Mouse (Mus musculus) gastrocnemius, adult 18-20 months (tissue): ENCODE data around the gene Card9. TPM values are rescaled to one million over a fixed set of nuclear protein-coding genes. Genes with fewer than 3 reads are reported as not detected.
A peak's percentile ranks its signal among the peaks of the same experiment; 100 is the strongest.
"Not testable (repeated sequence)": the region's sequence is repeated elsewhere in the genome, so short reads cannot be mapped to it uniquely, and the experiment has no call there.

Experiments used
- DNase-seq: peaks from one replicate; pipeline ENCODE4 v3.0.0; 2021; ENCODE audit warnings: low spot score
- long read RNA-seq, 2 experiments: library from polyadenylated mRNA; stranded (forward); transcript quantifications; one replicate each; pipeline ENCODE4 v2.0.0; 2021
- total RNA-seq, 2 experiments: library from RNA; stranded (reverse); gene quantifications; 2 replicates each; pipeline ENCODE4 v1.2.3; 2021

Gene Card9
- total RNA-seq: under 1 TPM; 0.47 to 0.82 TPM
- long read RNA-seq, experiment 1, partial matches to known transcripts: 0 of 1 reads
- long read RNA-seq, experiment 1, other reads (novel, unspliced or antisense): 1 of 1 reads
- long read RNA-seq, experiment 2, partial matches to known transcripts: 0 of 1 reads
- long read RNA-seq, experiment 2, other reads (novel, unspliced or antisense): 0 of 1 reads

DNA sequence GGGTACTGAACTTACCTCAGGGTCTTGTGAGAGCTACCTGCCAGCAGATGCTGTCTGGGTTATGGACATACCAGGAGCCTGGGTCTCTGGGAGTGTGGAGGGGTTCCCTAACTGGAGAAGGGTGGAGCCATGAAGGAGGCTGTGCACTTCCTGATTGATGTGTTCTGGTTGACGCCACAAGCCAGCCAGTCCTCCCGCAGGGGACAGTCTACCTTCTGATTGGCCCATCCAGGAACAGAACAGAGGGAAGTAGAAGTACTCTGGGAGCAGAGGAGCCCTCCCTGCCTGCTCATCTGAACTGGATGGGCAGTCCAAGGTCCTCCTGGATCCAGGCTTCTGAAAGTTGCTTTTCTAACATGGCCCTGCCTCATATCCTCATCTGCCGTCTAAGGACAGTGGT lies at the start of gene Card9:
Gene Card9 (minus strand): TSS at position 147 of the 400 bp plus-strand sequence.
- DNase-seq: no peak

DNA sequence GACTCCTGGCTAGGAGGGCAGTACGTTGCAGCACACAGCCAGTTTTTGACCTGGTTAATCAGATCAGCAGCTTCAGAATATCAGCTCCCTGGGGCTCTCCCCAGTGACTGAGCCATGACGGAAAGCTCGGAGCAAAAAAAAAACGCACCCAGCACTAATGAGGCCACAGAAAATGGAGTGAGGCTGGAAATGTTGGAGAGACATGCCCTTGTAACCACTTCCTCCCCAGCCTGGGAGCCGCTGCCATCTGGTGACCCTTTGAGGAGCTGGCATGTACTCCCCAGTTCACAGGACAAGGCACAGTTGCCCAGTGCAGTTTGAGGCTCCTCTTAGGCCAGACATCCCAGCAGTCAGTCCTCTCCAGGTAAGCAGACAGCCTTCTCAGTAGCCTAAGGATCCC lies 49.4 kb upstream of the Card9 start:
- DNase-seq: no peak

DNA sequence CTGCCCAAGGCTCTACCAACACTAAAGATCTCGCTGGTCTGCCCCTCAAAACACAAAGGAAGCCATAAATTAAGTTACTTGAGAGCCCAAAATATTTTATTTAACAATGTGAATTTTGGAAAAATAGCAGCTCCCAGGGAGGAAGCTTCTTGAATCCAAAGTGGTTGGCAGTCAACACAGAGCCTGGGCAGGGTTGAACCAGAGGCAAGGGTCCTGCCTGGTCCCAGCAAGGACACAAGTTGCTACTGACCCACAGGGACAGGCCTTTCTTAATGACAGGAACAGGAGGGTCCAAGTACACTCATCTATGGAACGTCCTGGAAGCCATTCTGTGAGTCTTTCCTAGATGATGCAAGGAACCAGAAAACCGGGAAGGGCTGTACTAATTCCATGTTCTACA lies 48.6 kb upstream of the Card9 start:
- no peak for DNase-seq

DNA sequence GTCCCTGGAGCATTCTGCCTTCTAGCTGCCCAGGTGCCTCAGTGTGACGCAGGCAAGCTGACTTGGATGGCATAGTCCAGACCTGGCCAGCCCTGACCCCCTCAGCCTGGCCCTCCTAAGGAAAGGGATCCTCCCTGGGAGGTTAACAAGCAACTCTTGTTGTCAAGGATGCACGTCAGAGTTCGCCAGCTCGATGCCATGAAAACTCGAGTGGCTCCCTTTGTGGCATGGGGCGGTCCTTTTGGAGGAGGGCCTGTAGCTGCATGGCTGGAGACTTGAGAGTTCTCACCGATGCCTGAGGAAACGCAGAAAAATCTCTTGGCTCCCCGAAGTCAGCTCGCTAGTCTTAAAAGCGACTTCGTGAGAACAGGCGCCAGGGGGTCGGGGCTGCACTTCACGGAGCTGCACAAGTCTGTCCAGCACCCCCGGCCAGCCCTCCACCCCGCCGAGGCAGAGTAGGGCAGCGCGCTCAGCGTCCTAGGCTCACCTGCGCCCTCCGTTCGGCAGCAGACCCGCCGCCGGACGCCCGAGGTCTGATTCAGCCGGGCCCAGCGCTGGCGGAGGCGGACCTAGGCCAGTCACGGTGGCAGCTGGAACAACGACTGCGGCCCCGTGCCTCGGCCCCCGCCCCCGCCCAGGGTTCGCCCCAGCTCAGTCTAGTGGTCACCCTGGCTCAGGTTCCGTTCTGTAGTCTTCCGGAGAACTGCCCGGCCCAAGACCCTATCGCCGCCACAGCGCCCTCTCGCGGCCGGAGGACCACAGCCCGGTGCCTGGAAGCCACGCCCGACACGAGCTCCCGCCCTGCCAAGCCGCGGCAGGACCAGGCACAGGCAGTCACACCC lies 48.0 kb upstream of the Card9 start, which contains the start of gene Inpp5e:
Gene Inpp5e (minus strand): TSS at position 689 of the 842 bp plus-strand sequence.
- DNase-seq: peak; percentile 98

DNA sequence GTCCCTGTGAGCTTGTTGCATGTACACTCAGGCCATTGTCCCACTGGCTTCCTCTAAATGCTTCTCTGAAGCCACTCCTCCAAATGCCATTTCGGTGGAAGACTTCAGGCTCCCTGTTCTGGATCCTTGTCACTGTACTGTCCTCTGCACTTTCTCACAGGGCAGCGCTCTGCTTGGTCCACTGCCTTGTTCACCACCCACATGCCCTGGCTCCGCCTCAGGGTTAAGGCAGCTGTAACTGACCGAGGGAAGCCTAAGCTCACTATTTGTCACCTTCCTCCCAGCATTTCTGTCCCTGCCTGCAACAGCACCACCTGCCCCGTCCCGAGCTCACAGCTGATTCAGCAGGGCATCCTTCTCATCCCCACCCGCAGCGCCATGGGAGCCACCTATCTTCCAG lies 42.6 kb upstream of the Card9 start:
- DNase-seq: no peak

DNA sequence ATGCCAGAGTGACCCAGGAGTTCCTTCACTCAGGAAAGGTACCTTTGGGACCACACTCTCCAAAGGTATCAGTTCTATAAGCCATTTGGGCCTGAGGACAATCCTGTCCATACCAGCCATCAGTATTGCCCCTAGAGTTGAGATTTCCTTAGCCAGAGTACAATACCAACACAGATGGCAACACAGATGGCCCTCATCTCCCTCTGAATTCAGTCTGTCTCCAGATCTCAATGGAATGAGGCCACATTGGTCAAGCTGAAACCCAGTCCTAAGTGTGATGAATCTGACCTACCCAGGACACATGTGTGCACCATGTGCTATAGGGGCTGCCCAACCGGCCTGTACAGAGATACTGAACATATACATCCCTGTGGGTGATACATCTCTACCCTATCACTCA lies 41.5 kb upstream of the Card9 start:
- DNase-seq: no peak

DNA sequence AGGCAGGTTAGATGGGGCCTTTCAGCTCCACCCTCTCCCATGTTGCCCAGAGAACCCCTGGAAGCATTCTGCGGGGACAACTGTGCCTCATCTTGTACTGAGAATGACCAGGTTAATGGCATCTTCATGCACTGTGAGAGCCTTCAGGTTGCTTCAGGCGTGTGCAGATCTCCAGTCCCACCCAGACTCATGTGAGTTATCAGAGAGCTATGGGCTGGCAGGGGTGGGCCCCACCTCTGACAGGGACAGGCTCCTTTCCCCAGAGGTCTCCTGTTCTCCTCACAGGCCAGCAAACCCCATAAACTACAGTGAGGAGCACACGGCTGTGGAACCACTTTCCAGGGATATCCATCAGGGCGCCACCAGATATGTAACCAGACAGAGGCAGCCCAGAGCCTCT lies 40.3 kb upstream of the Card9 start:
- DNase-seq: no peak

DNA sequence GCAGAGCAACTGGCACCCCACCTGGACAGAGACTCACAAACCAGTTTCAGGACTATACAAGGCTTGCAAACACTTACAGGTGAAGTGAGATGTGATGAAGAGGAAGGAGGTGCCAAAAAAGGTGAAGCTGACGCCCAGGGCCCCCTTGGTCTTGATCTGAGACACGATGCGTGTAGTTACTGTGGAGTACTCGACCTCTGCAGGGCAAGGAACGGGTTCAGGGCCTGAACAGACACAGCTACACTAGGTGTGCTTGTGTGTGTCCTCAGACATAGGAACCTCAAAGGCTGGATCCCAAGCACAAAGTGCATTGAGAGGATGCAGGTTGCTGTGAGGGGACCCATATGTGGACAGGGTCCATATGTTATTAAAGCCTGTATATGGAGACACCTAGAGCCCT lies 39.6 kb upstream of the Card9 start:
- no peak for DNase-seq

DNA sequence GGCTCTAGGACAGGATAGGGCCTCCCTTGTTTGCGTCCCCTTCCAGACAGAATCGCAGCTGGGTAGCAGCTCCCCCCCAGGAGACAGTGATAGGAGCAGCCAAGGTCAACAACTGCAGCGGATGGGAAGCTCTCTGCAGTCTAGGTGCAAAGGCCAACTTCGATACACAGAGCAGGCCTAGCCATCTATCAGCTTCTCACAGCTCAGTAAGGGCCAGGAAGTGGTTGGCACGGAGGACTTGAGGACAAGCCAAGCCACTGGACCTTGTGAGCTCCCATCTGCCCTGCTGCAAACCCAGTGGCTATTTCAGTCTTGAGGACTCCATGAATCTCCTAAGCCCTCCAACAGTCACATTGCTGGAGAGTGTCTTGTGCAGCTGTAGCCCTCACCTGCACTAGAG lies 38.9 kb upstream of the Card9 start:
- DNase-seq: peak; percentile 47

DNA sequence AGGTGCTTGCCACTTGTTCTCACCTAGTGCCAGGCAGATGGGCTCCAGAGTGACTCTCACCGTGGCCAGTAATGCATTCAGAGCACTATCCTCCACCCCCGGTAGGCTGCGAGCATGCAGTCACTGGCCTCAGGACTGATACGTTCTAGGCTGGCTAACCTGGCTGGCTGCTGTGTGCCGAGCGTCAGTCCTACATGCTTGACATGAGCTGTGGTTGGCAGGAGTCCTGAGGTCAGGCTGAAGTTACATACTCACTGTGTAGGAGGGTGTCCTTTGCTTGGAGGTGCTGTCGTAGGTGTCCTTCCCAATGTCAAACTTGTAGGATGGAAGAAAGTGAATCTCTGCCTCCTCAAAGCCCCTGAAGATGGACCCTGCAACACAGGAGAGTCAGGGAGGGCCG lies 38.3 kb upstream of the Card9 start:
- DNase-seq: no peak

DNA sequence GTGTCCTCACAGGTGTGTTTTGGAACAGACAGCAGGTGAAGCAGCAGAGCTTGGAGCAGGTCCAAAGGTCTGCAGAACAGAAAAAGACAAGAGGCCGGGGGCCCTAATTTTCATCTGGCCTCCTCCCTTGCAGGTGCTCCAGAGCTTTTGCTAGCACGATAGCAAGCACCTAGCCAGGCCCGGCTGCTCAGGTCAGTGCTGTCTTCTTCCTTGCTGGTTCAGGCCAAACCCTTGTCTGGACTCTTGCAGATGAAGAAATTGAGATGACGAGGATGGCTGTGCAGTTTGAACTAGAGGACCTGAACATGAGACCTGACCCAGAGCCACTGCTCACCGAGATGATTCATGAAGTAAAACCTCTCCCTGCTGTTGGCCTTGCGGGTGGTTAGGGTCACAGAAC lies 30.9 kb upstream of the Card9 start:
- no peak for DNase-seq

DNA sequence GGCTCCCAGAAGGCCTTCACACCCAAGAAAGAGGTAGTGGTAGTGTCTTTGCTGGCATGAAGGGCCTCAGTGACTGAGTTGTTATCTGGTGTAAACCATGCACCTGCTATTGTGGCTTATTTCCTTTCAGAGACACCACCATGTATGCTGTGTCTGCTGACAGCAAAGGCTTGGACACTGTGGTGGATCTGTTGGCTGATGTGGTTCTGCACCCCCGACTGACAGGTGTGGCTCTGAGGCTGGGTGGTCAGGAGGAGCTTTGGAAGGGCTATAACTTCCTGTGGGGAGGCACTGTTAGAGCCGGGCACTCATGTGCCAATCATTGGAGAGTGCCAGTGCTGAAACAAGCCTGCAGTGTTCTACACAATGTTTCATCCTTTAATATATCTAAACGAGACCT lies 30.2 kb upstream of the Card9 start:
- DNase-seq: no peak

DNA sequence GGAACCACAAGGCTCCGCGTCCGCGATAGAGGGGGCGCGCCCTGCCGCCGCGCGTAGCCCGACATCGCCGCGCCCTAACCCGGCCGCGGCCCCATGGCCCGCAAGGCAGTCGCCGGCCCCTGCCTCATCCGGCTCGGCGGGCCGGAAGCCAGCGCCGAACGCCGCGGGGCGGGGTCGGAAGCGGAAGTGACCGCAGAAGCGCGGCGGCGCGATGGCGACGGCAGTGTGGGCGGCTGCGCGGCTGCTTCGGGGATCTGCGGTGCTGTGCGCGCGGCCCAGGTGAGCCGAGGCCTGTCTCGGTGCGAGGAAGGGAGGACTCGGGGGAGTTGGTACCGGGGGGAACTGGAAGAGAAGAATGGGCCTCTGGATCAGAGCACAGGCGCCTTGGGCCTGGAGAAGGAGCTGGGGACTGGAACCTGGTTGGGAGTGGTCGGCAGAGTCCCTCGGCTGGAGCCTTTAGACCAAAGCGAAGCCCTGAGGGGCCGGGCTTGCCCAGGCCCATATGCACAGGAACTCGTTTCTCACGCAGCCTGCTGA lies 28.5 kb upstream of the Card9 start, which contains the start of the genes Entr1 and Pmpca:
Gene Entr1 (minus strand): TSS at position 163 of the 537 bp plus-strand sequence.
Gene Pmpca (plus strand): TSS at position 186 of the 537 bp plus-strand sequence.
- peak; percentile 74 for DNase-seq

DNA sequence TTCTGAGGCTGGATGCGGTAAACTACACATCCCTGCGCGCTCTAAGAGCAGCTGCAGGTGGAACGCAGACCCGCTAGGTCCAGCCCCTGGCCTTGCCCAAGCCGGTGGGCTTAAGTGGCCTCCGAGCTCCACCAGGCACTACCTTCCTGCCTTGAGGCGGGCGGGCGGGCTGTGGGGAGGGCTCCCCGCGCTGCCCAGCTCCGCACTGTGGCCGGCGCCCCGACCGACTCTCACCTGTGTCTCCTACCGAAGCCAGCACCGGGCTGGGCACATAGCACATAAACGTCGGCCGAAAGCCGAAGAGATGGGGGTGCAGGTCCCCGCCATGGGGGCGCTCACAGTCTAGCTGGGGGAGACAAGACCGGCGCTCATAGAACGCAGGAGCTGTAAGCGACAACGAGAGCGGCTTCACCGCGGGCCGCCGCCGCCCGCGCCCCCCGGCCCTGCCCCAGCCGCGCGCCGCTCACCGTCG lies 28.0 kb upstream of the Card9 start:
- no peak for DNase-seq

DNA sequence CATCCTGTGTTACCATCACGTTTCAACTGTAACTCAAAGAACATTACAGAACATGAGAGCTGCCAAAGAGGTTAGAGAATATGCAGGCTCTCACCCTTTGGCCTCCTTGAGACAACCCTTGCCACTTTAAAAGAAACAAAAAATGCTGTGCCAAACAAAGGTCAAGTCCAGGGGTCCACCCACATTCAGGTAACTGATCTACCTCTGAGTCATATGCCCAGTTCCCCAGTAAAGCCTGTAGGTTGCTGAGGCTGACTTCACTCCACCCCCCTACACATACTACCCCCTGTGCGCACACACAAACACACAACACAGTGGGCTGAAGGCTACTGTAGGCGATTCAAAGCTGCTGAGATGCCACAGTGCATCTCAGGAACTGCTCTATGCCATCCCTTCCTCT lies 27.0 kb upstream of the Card9 start:
- DNase-seq: no peak

DNA sequence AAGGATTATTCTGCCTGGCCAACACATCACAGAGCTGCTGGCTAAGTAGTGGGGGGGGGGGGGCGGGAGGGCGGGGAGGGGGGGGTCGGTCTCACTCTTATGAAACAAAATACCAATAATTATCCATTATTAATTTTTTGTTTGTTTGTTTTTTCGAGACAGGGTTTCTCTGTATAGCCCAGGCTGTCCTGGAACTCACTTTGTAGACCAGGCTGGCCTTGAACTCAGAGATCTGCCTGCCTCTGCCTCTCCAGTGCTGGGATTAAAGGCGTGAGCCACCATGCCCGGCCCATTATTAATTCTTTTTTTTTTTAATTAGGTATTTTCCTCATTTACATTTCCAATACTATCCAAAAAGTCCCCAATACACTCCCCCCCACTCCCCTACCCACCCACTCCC lies 20.2 kb upstream of the Card9 start:
- not testable (repeated sequence) for DNase-seq

DNA sequence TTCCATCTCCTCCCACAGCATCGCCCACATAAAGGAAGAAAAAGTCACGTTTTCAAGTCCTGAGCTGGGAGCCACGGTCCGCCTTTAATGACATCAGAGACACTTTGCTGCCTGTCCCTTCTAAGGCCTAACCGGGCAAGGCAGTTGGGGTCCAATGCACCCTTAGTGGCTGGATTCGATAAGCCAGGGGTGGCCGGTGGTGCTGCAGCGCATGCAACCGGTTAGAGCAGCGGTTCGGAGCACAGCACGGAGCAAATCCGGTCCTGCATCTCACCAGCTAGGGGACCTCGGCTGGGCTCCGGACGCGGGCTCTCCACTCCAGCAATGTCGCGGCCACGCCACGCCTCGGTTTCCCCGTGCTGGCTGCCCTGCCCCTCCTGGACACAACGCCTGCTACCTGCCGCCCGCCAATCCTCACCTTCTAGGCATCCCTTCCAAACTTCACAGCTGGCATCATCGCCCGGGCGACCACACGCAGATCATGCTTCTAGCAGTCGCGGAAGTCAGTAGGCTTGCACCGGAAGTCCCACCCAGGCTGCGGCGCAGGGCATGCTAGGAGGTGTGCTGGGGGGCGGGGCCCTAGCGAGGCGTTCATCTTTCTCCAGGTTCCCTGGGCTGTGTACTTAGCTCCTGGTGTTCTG lies 19.5 kb upstream of the Card9 start, which contains the start of gene Snapc4:
Gene Snapc4 (minus strand): TSS at position 523 of the 641 bp plus-strand sequence.
- peak; percentile 75 for DNase-seq

DNA sequence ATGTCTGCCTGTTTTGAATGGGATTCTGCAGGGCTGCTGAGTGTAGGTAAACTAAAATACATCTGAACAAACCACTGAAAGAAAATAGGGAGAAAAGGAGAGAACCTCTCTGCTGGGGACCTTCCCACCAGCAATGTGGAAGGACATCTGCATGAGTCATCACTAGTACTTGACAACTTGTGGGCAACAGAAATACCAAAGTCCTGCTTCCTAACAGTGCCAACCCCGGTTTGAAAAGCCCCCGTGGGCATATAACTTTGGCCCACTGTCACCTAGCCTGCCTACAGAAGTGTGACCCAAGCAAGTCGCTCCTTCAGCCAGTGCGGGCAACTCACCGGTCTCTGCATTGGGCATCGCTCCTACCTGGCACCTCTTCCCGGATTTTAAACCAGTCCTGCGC lies 11.7 kb upstream of the Card9 start:
- DNase-seq: no peak

DNA sequence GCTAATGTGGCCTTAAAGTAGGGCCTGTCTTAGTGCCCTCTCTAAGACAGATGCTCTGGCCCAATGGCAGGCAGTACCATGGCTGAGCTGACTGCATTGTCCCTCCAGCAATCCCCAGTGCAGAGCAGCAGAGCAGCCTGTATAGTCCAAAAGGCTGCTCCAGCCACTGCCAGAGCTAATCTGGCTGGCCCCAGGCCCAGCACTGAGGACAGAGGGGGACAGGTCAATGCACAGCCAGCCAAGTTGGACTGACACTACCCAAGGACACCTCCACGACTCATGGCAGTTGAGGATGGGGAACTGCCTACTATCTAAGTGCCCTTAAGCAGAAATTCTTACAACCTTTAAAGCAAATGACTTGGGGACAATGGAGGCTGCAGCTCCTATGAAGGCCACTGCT lies 7.9 kb upstream of the Card9 start:
- no peak for DNase-seq

DNA sequence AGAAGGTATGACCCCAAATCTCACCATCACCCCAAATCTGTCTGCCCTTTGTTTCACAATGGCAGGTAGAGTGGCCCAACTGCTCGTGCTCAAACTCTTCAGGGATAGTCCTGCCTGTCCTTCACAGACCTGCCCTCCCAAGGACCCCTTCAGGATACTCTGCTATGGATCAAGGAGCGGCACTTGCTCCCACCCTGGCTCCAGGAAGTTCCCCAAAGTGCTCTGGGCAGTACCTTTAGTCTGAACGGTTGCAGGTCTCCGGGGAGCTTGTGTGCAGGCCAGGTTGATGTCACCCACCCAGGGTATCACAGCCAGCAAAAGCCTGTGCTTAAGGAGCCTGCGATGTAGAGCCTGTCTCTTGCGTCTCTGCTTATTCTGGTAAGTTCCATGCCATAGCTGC lies 7.2 kb upstream of the Card9 start:
- DNase-seq: no peak

DNA sequence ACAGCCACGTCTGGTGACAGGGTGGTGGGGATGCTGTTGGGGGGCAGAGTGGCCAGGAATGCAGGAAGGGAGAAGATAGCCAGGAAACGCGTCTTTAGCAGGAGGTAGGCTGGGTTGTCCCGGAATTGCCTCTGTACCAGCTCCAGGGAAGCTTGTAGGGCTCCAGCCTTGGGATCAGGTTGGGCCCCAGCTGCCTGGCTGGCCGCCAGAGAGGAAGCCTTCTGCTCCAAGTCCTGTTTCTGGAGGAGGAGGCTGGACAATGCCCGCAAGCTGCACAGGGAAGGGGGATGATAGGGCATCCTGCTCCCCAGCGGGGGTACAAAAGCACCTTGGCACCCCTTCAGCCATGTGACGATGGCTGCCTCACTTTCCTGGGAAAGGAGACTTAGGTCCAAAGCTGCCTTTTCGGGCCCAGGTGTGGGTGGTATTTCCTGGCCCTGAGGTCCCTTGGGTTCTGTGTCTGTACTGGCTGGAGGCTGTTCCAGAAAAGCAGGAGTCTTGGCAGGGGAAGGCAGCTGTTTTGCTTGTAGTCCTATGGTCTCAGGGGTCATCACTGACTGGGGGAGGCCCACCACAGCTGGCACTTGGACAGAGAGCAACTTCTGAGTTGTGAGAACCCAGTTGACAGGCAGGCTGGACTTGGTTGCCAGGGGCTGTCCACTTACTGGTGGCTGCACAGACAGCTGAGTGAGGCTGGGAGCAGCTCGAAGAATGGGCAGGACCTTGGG lies 4.2 kb upstream of the Card9 start:
- DNase-seq: peak; percentile 71
